Mouse (Mus musculus): Measurements from ENCODE around the gene Dcun1d4.
"Not testable (repeated sequence)": the region's sequence is repeated elsewhere in the genome, so short reads cannot be mapped to it uniquely, and the experiment has no call there.

The Dcun1d4 gene

DNA sequence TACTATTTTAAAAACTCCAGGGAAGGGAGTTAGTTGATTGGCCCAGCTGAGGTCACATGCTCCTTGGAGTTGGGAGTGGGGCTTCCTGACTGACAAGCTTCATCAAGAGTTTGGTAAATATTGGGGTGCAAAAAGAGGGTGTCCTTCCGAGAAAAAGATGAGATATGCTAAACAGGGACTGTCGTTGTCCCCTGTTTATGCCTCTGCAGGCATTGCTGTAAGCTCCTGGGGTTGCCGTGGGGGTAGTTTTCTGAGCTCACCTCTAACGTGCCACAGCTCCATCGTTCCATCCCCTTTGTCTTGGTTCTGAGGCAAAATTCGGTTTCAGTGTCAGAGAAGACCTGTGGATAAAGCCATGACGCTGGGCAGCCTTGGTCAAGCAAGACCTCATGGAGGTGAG is at the start of gene Dcun1d4:
Dcun1d4 (plus strand) TSS at position 301 of the 400 bp plus-strand sequence.
- DNase-seq (ENCODE audit: extremely low read depth, low read depth), result no peak

DNA sequence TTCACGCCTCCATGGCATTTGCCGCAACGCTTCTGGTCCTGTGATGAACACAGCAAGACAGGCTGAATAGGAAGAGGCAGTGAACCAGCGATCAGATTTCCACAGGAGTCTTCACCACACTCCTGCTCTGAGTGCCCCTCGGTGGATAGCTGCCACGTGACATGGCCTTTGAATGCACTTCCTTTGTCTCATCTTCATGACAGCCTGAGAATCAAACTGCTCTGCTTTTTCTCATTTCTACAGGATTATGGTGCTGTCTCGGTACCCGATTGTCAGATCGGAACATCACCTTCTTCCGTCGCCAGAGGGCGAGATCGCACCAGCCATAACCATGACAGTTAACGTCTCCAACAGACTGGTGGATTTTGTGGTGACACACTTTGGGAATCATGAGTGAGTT is 49.2 kb upstream of the Dcun1d4 start:
- DNase-seq (ENCODE audit: extremely low read depth, low read depth), result peak; percentile 25

GRCm38 (mm10) chr5:73432805-73433204 is 48.0 kb upstream of the Dcun1d4 start:
- no peak for DNase-seq (ENCODE audit: extremely low read depth, low read depth)

GRCm38 (mm10) chr5:73434764-73435163 is 46.0 kb upstream of the Dcun1d4 start:
- no peak for DNase-seq (ENCODE audit: extremely low read depth, low read depth)

DNA sequence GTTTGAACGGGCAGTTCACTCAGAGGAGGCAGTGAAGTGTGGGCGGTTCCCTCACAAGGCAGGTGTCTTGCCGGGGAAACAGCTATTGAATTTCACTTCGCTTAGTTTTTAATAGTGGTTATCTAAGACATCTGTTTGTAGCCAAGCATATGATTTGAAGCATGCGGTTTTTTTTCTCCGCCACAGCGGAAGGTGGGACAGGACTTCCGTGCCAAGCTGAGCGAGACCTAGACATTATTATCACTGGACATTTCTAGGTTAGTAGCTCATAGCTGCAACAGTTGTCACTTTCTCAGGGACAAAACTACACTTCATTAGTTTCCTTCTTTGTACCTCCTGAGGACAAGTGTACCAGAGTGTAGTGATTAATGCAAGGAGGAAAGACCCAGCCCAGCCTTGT is 38.6 kb upstream of the Dcun1d4 start:
- DNase-seq (ENCODE audit: extremely low read depth, low read depth), result no peak

DNA sequence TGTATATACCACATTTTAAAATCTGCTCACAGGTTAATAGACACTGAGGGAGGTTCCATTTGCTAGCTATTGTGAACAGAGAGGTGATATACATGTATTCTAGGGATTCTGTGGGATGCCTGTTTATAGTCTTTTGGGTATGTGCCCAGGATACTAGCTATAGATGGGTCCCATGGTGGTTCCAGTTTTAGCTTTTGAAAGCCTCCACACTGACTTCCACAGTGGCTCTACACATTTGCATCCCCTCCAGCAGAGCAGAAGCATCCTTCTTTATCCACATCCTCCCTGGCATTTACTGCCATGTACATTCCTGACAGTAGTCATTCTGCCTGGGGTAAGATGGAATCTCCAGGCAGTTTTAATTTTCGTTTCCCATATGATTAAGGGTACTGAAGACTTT is 30.5 kb upstream of the Dcun1d4 start:
- DNase-seq (ENCODE audit: extremely low read depth, low read depth), result no peak

DNA sequence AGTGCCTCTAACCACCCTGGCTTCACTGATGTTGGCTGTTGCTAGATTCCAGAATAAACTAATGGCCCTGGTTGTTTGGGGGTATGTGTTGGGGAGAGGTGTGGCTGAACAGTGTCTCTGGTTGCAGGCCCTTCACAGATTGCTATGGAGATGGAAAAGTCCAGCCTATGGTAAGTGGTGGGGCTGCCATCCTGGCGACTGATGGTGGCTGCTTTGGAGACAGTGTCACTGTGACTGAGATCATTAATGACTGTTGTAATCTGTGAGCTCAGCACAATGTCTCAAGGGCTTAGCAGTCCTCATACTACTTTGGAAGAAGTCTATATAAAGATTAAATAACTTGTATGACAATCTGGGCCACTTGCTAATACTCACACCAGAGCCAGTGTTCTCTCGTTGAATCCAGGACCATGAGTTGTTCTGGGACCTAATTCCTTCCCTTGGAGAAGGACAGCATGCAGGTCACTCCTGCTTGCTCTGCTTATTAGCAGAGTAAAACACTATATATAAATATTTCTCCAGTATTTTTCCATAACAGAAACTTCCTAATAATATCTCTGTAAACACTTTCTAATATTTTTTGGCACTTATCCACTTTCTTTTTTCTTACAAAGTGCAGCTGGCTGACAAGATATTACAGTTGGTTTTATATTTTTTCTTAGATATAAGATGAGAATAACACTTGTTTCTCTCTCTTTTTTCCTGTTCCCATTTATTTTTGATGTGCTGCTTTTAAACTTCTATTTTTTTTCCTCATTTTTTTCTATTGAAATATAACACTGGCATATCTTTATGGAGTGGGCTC is 26.1 kb upstream of the Dcun1d4 start:
- DNase-seq (ENCODE audit: extremely low read depth, low read depth), result no peak

GRCm38 (mm10) chr5:73455307-73455687 is 25.5 kb upstream of the Dcun1d4 start:
- DNase-seq (ENCODE audit: extremely low read depth, low read depth), result no peak

DNA sequence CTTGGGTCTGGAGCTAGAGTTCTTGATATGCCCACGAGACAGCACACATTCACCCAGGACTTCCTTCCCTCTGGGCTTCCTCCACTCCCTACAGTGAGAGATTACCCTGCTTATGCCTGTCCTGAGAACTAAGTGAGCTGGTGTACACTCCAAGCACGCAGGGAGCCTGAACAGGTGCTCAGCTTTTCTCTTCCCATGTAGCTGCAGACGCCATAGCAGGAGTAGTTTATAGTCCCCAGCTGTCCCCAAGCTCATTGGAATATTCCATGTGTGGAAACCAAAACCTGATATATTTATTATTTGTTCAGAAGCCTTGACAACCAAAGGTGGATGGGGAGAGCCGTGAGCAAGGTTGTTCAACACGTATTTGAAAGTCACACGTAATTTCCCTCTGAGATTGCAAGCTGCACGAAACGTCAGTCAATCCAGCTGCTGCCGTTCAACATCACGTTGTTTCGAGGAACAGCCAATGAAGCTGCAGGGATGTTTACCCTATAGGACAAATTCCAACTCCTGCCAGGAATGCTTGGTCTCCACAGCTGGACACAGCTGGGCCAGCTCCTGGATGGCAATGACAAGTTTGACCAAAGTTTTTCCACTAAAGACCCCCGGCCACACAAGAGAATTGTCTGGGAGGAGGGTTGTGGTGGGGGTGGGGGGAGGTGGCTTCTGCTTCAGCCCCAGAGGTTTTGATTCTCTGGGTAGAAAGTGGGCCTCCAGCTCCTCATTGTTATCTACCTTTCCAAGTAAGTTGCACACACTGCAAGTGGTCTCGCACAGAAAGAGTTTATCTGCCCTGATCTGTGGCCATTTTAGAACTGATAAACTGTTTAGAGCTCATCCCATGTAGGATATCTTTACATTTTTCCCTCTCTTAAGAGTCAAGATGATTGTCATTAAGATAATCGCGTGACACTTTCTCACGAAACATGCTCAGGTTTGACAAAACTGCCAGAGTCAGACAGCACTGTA is 12.1 kb upstream of the Dcun1d4 start:
- DNase-seq (ENCODE audit: extremely low read depth, low read depth), result no peak

DNA sequence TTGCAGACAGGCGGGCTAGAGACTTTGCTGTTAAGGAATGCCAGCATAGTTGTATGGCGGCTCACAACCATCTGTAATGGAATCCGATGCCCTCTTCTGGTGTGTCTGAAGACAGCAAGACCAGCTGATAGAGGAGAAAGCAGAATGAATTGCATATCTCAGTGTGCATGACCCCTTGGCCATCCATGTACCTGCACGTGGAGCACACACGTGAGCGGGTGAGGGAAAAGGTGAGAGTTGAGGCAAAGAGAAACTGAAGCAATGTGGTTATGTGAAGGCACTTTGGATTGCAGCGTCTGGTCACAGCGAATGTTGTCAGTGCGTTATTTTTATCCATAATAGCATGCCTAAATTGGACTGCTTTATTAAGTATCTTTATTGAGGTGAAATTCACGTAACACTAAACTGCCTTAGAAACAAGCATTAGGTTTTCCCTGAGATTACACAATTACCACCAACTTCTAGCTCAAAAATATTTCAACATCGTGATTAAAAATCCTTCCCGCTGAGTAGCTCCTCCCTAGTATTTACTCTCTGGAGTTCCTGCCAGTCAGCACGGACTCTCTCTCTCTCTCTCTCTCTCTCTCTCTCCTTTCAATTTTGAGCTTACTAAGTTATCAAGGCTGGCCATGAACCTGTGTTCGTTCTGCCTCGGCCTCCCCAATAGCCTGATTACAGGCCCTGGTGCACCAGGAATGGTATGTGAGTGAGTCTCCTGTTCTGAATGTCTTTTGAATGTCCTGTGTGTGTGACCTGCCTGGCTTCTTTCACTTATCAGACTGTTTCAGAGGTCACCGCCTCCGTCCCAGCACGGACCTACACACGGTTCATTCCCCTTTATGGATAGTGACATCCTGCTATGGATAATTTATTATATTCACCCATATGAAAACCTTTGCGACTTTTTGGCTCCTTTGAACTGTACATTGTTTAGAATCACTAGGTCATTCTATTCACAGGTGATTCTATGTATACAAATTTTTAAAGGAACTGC is 6.1 kb upstream of the Dcun1d4 start:
- no peak for DNase-seq (ENCODE audit: extremely low read depth, low read depth)

- no peak for DNase-seq (ENCODE audit: extremely low read depth, low read depth)
Measured at GRCm38 (mm10) chr5:73481401-73481800, 601 bp downstream of the Dcun1d4 start.

GRCm38 (mm10) chr5:73482381-73482780 is 1.6 kb downstream of the Dcun1d4 start:
- not testable (repeated sequence) for DNase-seq (ENCODE audit: extremely low read depth, low read depth)

GRCm38 (mm10) chr5:73484016-73484615 is 3.3 kb downstream of the Dcun1d4 start:
- DNase-seq (ENCODE audit: extremely low read depth, low read depth), result no peak

DNA sequence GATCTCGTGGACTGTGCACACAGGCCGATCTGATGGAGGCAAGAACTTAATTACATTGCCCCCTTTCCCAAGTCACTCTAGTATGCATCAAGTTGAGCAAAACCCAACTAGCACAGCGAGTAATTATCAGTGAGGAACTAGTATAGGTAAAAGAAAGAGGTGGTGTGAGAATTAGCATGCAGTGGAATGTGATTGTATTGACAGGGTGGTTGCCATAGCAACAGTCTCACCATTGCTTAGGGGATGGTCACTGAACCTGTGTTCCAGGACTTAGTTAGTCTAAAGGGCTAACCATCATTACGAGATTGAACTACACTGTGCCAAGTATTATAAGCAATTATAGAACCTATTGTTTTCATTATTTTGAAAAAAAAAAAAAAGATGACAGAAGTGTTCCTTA is 5.7 kb downstream of the Dcun1d4 start:
- no peak for DNase-seq (ENCODE audit: extremely low read depth, low read depth)

DNA sequence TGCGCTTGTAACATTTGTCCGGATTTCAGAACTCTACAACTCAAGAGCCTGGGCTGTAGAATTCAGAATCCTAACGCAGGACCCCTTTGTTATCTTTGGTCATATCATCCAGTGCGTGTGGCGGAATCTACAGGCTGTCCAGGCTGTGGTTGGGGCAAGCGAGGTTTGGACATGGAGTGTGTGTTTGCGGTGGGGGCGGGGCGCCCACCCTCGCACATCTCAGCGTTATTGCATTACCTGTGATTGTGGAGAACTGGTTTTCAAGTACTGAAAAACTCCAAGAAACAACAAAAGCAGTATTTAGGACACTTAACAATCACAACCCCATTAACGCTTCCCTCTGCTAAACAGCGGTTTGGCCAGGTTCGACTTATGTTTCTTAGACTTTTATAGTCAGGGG is 9.1 kb downstream of the Dcun1d4 start:
- DNase-seq (ENCODE audit: extremely low read depth, low read depth), result no peak

DNA sequence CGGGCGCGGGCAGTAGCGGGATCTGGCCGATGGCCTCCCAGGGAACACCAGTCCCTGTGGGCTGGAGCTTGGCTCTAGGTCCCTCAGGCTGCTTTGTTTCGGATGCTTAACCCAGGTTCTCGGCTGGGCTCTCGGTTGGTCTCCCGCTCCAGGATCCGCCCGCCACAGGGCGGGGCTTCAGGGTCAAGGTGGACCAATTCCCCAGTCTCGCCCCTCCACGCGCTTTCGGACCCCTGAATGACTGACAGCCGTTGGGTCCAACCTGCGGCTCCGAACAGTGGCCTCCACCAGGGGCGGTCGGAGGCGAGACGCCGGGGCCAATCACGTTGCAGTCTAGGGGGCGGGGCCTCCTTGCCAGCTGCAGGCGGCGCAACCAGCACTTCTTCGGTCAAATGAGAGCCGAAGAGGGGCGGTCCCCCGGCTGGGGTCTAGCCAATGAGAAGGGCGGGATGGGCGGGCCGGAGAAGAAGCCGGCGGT is 9.8 kb downstream of the Dcun1d4 start:
- DNase-seq (ENCODE audit: extremely low read depth, low read depth), result peak; percentile 95

DNA sequence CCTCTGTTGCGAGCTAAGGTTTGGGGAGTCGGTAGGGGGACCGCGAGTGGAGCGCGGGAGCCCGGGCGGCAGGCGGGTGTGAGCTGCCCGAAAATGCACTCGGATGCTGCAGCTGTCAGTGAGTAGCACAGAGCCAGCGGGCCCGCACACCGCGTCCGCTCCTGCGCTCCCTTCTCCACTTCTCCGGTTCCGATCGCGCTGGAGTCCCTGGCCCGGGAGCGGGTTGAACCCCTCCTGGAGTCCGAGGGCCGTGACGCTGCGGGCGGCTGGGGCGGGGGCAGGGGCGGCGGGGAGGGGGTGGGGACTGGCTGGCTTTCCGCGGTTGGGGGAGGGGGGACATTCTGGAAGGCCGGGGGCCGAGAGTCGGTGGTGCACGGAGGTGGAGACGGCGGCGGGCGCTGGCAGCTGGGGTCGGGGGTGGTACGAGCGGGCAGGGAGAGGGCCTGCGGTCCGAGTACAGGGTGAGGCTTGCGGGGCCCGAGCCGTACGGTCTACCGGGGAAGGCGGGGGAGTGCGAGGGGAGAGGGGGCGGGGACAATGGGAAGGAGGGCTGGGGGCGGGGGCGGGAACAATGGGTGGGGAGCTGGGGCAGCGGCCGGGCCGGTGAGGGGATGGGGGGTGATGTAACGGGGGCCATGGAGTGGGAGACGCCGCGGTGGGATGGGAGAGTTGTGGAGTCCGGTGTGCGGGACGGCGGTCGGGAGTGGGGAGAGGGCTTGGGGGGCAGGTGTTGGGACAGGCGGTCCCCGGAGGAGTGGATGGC is 10.5 kb downstream of the Dcun1d4 start:
- no peak for DNase-seq (ENCODE audit: extremely low read depth, low read depth)

GRCm38 (mm10) chr5:73491837-73492720 is 11.3 kb downstream of the Dcun1d4 start:
- DNase-seq (ENCODE audit: extremely low read depth, low read depth), result peak; percentile 82

GRCm38 (mm10) chr5:73497401-73497800 is 16.6 kb downstream of the Dcun1d4 start:
- no peak for DNase-seq (ENCODE audit: extremely low read depth, low read depth)
